Mouse (Mus musculus) right cerebral cortex, postnatal 25 days (tissue): ENCODE measurements at regions not wholly inside any gene's neighbourhood (a gene's known extent, or its start where the extent isn't known, plus 50 kb on each side); places are given as distances from the start of the nearest gene placed in this dataset.

Source experiments
- DNase-seq: peaks from one replicate; pipeline ENCODE4 v3.0.0; 2022

- DNase-seq = no peak
Observed at GRCm38 (mm10) chr6:75281506-75282194, 1215.9 kb downstream of the Gm9008 start.

DNA sequence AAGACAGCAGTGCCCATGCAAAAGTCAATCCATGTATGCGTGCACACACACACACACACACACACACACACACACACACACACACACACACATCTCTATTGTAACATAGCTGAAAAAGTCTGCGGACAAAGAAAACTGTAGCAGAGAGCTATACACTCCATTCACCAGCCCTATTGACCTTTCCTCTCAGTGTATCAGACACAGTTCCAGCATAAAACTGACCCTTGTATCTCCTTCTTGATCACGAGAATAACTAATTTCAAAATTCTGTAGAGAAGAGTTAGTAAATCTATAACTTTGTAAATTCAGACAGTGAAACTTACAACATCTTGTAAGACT, 1243.5 kb downstream of the Gm9008 start:
- no peak for DNase-seq

- DNase-seq = peak; percentile 9
Observed at GRCm38 (mm10) chr6:75253357-75254075, 1244.1 kb downstream of the Gm9008 start.

GRCm38 (mm10) chr6:75215515-75215914, 1282.1 kb downstream of the Gm9008 start:
- DNase-seq = no peak

DNA sequence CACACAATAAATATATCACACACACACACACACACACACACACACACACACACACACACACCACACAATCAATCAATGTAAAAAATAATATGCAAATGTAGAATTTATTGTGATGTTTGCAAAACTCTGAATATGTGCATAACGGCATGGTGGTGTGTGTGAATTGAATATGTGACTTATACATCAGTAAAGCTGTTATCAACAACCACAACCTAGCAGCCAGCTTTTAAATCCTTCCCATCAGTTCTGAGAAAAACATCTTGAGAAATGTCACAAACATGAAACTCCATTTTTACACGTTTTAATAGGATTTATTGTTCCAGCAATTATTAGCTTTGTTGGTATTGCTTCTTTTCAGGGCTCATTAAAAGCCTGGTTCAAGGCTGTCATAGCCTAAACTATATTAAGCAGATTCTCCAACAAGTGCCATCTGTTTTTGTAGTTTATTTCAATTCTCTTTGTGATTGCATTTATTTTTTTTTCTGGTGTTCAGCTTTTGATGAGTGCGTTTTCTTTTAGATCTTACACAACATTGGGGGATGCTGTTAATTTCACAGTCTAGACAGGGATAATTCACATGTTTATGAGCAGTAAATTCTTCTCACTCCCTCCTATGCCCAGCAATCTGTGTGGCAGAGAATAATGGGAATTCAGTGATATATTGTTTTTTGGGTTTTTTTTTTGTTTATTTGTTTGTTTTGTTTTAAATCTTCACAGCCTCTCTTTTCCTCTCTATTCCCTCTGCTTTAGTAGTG, 1284.7 kb downstream of the Gm9008 start:
- no peak for DNase-seq
